In genomic region chr9:71417248-71417647, GRCm38 (mm10) we compare ENCODE assay signal across 28 mouse cellular contexts.
DNase-seq lines count a peak whose midpoint lies in the region; ATAC-seq and TF ChIP-seq lines count a peak whose summit lies in the region.
"Had no signal": no experiment of that assay in that cellular context is flagged by ENCODE, and none has a peak within 500 bp of the region (broad histone marks: within the 10 kb centered on the region; RNA-seq: fewer than 3 reads in every experiment).

No protein-coding gene starts in this region.

- H3K27me3 ChIP-seq in forebrain, postnatal 0 days (ENCODE audit: insufficient read depth, low read length): no peaks in the 10 kb centered on the region
- H3K27me3 ChIP-seq in forebrain, embryonic 14.5 days (replicated peaks; ENCODE audit: control insufficient read depth, insufficient read depth, low read length): no peaks in the 10 kb centered on the region
- H3K27me3 ChIP-seq in stomach, postnatal 0 days (ENCODE audit: control insufficient read depth, insufficient read depth, low read length): no peaks in the 10 kb centered on the region
- H3K27me3 ChIP-seq: CH12.LX; forebrain, embryonic 13.5 days; heart, embryonic 13.5 days; hindbrain, embryonic 15.5 days; limb, embryonic 12.5 days; liver, embryonic 15.5 days; neural tube, embryonic 12.5 days had no signal

- no peak for TF ChIP-seq EP300 in stomach, postnatal 0 days (optimal IDR thresholded peaks at IDR 0.05)

- H3K4me3 ChIP-seq in forebrain, postnatal 0 days (ENCODE audit: low read depth, low read length): no peak overlapping the region
- no peak overlapping the region for H3K4me3 ChIP-seq in forebrain, embryonic 14.5 days (ENCODE audit: low read depth, low read length)
- no peak overlapping the region for H3K4me3 ChIP-seq in stomach, postnatal 0 days (ENCODE audit: low read depth, low read length)
- H3K4me3 ChIP-seq: forebrain, embryonic 13.5 days; heart, embryonic 13.5 days; hindbrain, embryonic 10.5 days; hindbrain, embryonic 15.5 days; limb, embryonic 12.5 days; liver, embryonic 15.5 days; myocyte; neural tube, embryonic 12.5 days had no signal

- no peak overlapping the region for H3K27ac ChIP-seq in forebrain, postnatal 0 days (ENCODE audit: low read depth, low read length)
- H3K27ac ChIP-seq in forebrain, embryonic 14.5 days (ENCODE audit: low read depth, low read length): no peak overlapping the region
- 0 out of 2 replicates have a peak overlapping the region, but pooled peaks have one; percentile 8 for H3K27ac ChIP-seq in stomach, postnatal 0 days (replicated peaks)
- H3K27ac ChIP-seq: forebrain, embryonic 13.5 days; heart, embryonic 13.5 days; hindbrain, embryonic 10.5 days; hindbrain, embryonic 15.5 days; limb, embryonic 12.5 days; liver, embryonic 15.5 days; neural tube, embryonic 12.5 days had no signal

- H3K4me2 ChIP-seq in forebrain, postnatal 0 days (ENCODE audit: low read depth): no peak overlapping the region
- no peak overlapping the region for H3K4me2 ChIP-seq in forebrain, embryonic 14.5 days (ENCODE audit: low read length)
- H3K4me2 ChIP-seq in stomach, postnatal 0 days (replicated peaks; ENCODE audit: low read depth): no peak overlapping the region
- H3K4me2 ChIP-seq: forebrain, embryonic 13.5 days; heart, embryonic 13.5 days; hindbrain, embryonic 15.5 days; limb, embryonic 12.5 days; liver, embryonic 15.5 days; midbrain, embryonic 11.5 days; neural tube, embryonic 12.5 days had no signal

- H3K36me3 ChIP-seq in forebrain, postnatal 0 days (ENCODE audit: insufficient read depth): no peaks in the 10 kb centered on the region
- H3K36me3 ChIP-seq in forebrain, embryonic 14.5 days (ENCODE audit: control insufficient read depth, insufficient read depth, low read length): no peaks in the 10 kb centered on the region
- H3K36me3 ChIP-seq in stomach, postnatal 0 days (ENCODE audit: control insufficient read depth, insufficient read depth, low read length): no peaks in the 10 kb centered on the region
- H3K36me3 ChIP-seq: heart, embryonic 13.5 days; hindbrain, embryonic 10.5 days; hindbrain, embryonic 15.5 days; limb, embryonic 12.5 days; liver, embryonic 15.5 days; neural tube, embryonic 12.5 days had no signal

- TF ChIP-seq CTCF in forebrain, postnatal 0 days (IDR thresholded peaks at IDR 0.05; ENCODE audit: low read depth): no peak
- TF ChIP-seq CTCF in stomach, postnatal 0 days (IDR thresholded peaks at IDR 0.05; ENCODE audit: low read depth): no peak

- WGBS in forebrain, postnatal 0 days: 60% methylated on average over 4 of the region's 4 CpGs
- WGBS in forebrain, embryonic 14.5 days: 79% methylated on average over 4 of the region's 4 CpGs
- WGBS in stomach, postnatal 0 days: 23% methylated on average over 4 of the region's 4 CpGs

- peak; percentile 8 for DNase-seq in forebrain, postnatal 0 days
- no peak for DNase-seq in forebrain, embryonic 14.5 days (ENCODE audit: low spot score)
- DNase-seq in layer of hippocampus, adult 11-12 months (ENCODE audit: low spot score): peak; percentile 6
- DNase-seq in layer of hippocampus, adult 9-10 months (ENCODE audit: low spot score): no peak
- peak; percentile 28 for DNase-seq in right cerebral cortex, adult 18-20 months
- DNase-seq in right cerebral cortex, postnatal 14 days: no peak
- DNase-seq in stomach, postnatal 0 days (ENCODE audit: low spot score): no peak
- no peak for DNase-seq in testis, postnatal 14 days (ENCODE audit: low spot score)
- DNase-seq: adrenal gland, adult 2 months; adrenal gland, postnatal 36 days; cerebellum, adult 2 months; cerebellum, postnatal 14 days; heart, postnatal 14 days; kidney, postnatal 14 days; lung, postnatal 36 days; thymus, postnatal 4 days had no signal

- no peaks in the 10 kb centered on the region for H3K4me1 ChIP-seq in forebrain, postnatal 0 days (ENCODE audit: insufficient read depth)
- H3K4me1 ChIP-seq in forebrain, embryonic 14.5 days (ENCODE audit: control insufficient read depth, insufficient read depth, low read length): no peaks in the 10 kb centered on the region
- no peaks in the 10 kb centered on the region for H3K4me1 ChIP-seq in stomach, postnatal 0 days (replicated peaks; ENCODE audit: control insufficient read depth, insufficient read depth)
- H3K4me1 ChIP-seq: forebrain, embryonic 13.5 days; heart, embryonic 13.5 days; hindbrain, embryonic 10.5 days; hindbrain, embryonic 15.5 days; limb, embryonic 12.5 days; liver, embryonic 15.5 days; neural tube, embryonic 12.5 days had no signal

- H3K9ac ChIP-seq in forebrain, postnatal 0 days: no peak overlapping the region
- H3K9ac ChIP-seq in forebrain, embryonic 14.5 days (ENCODE audit: low read length): no peak overlapping the region
- H3K9ac ChIP-seq in stomach, postnatal 0 days (ENCODE audit: low read length): no peak overlapping the region
- H3K9ac ChIP-seq: forebrain, embryonic 13.5 days; heart, embryonic 13.5 days; hindbrain, embryonic 15.5 days; limb, embryonic 12.5 days; liver, embryonic 15.5 days; neural tube, embryonic 12.5 days had no signal

- H3K9me3 ChIP-seq in forebrain, postnatal 0 days (ENCODE audit: low read length): no peaks in the 10 kb centered on the region
- no peaks in the 10 kb centered on the region for H3K9me3 ChIP-seq in forebrain, embryonic 14.5 days (replicated peaks; ENCODE audit: control insufficient read depth, low read length)
- H3K9me3 ChIP-seq in stomach, postnatal 0 days (ENCODE audit: control insufficient read depth, low read length): no peaks in the 10 kb centered on the region
- H3K9me3 ChIP-seq: forebrain, embryonic 13.5 days; heart, embryonic 13.5 days; hindbrain, embryonic 10.5 days; hindbrain, embryonic 15.5 days; limb, embryonic 12.5 days; liver, embryonic 15.5 days; neural tube, embryonic 12.5 days had no signal

- ATAC-seq in forebrain, postnatal 0 days: no peak
- ATAC-seq in forebrain, embryonic 14.5 days: no peak
- ATAC-seq in stomach, postnatal 0 days (ENCODE audit: low FRiP score, low TSS enrichment): no peak
- ATAC-seq: activated CD4-positive, CD25-positive, alpha-beta regulatory T cell, adult 4 months; forebrain, embryonic 13.5 days; inflammation-experienced regulatory T-cells, adult 6 months had no signal

Comparison
In these comparisons a context has a peak if more than half of its experiments do, and no peak if none do; other contexts are left out.
1. DNase-seq: peak in forebrain, postnatal 0 days (single experiment), layer of hippocampus, adult 11-12 months (single experiment) and right cerebral cortex, adult 18-20 months (single experiment); none in forebrain, embryonic 14.5 days (single experiment), layer of hippocampus, adult 9-10 months (single experiment), right cerebral cortex, postnatal 14 days (single experiment), stomach, postnatal 0 days (single experiment) and testis, postnatal 14 days (single experiment).